Mouse (Mus musculus): ENCODE data around the gene Krt80. TPM values are rescaled to one million over a fixed set of nuclear protein-coding genes. Genes with fewer than 3 reads are reported as not detected.
A peak's percentile ranks its signal among the peaks of the same experiment; 100 is the strongest.

Gene Krt80
- polyA plus RNA-seq (2015; fragmentation: Nextera tagmentation; extraction: Ambion mirVana): 22.6 and 25.3 TPM in 2 replicates

GRCm38 (mm10) chr15:101370101-101370911 lies at the start of gene Krt80:
TSS of gene Krt80 (minus strand) at chr15:101370162.
- peaks cover 67% of the 10 kb centered on the region for H3K4me1 ChIP-seq
- H3K27ac ChIP-seq: peak within 1 kb of the TSS; percentile 83
- 31% methylated on average over 22 of the region's 22 CpGs for WGBS
- peak within 1 kb of the TSS; percentile 5; the same call in 1 of the 2 replicates for H3K4me3 ChIP-seq
- H3K36me3 ChIP-seq: no peaks in the 10 kb centered on the region
- no peaks in the 10 kb centered on the region for H3K27me3 ChIP-seq
- peak; percentile 62 for ATAC-seq (ENCODE audit: insufficient number of reproducible peaks, low FRiP score, low TSS enrichment, low read depth)
- peak within 1 kb of the TSS; percentile 28 for H3K4me2 ChIP-seq
- no peak within 1 kb of the TSS for H3K9ac ChIP-seq
- H3K9me3 ChIP-seq: no peaks in the 10 kb centered on the region; the same call in 1 of the 2 replicates

GRCm38 (mm10) chr15:101418950-101419349 lies 49.0 kb upstream of the Krt80 start:
- 0 out of 2 replicates have a peak, but pooled peaks cover 5% of the 10 kb centered on the region for H3K4me1 ChIP-seq
- H3K9me3 ChIP-seq: no peaks in the 10 kb centered on the region
- H3K9ac ChIP-seq: no peak overlapping the region
- H3K4me3 ChIP-seq: no peak overlapping the region
- no peak overlapping the region for H3K27ac ChIP-seq
- ATAC-seq (ENCODE audit: insufficient number of reproducible peaks, low FRiP score, low TSS enrichment, low read depth): no peak
- H3K27me3 ChIP-seq: peaks cover 9% of the 10 kb centered on the region
- no peak overlapping the region for H3K4me2 ChIP-seq
- H3K36me3 ChIP-seq: no peaks in the 10 kb centered on the region
- WGBS: 71% methylated on average over 4 of the region's 4 CpGs

GRCm38 (mm10) chr15:101414807-101415565 lies 45.0 kb upstream of the Krt80 start:
- Histone ChIP-seq H3K4me1 (peaks cover 24% of the 10 kb centered on the region), H3K27ac (no peak overlapping the region), H3K4me2 (no peak overlapping the region), H3K9ac (no peak overlapping the region), H3K4me3 (no peak overlapping the region), H3K9me3 (no peaks in the 10 kb centered on the region), H3K27me3 (peaks cover 30% of the 10 kb centered on the region), H3K36me3 (no peaks in the 10 kb centered on the region)
- 39% methylated on average over 11 of the region's 11 CpGs for WGBS
- no peak for ATAC-seq (ENCODE audit: insufficient number of reproducible peaks, low FRiP score, low TSS enrichment, low read depth)

- WGBS: 37% methylated on average over 7 of the region's 7 CpGs
- Histone ChIP-seq H3K9me3 (no peaks in the 10 kb centered on the region), H3K4me3 (no peak overlapping the region), H3K27me3 (peaks cover 30% of the 10 kb centered on the region), H3K27ac (no peak overlapping the region), H3K4me2 (no peak overlapping the region), H3K4me1 (peaks cover 24% of the 10 kb centered on the region), H3K9ac (no peak overlapping the region), H3K36me3 (no peaks in the 10 kb centered on the region)
- no peak for ATAC-seq (ENCODE audit: insufficient number of reproducible peaks, low FRiP score, low TSS enrichment, low read depth)
These were observed 44.1 kb upstream of the Krt80 start for GRCm38 (mm10) chr15:101413916-101414635.

- Histone ChIP-seq H3K4me2 (peak overlapping the region; percentile 20; the same call in 1 of the 2 replicates), H3K4me1 (peaks cover 24% of the 10 kb centered on the region), H3K4me3 (0 out of 2 replicates have a peak overlapping the region, but pooled peaks have one; percentile 6), H3K27me3 (peaks cover 30% of the 10 kb centered on the region), H3K9me3 (no peaks in the 10 kb centered on the region), H3K36me3 (no peaks in the 10 kb centered on the region), H3K27ac (no peak overlapping the region), H3K9ac (no peak overlapping the region)
- no peak for ATAC-seq (ENCODE audit: insufficient number of reproducible peaks, low FRiP score, low TSS enrichment, low read depth)
- WGBS: 30% methylated on average over 26 of the region's 31 CpGs
These were observed 42.2 kb upstream of the Krt80 start for GRCm38 (mm10) chr15:101412188-101412587.

- Histone ChIP-seq H3K27me3 (peaks cover 30% of the 10 kb centered on the region), H3K9me3 (no peaks in the 10 kb centered on the region), H3K4me2 (peak within 1 kb of the TSS; percentile 20; the same call in 1 of the 2 replicates), H3K27ac (peak within 1 kb of the TSS; percentile 24; the same call in 1 of the 2 replicates), H3K4me3 (0 out of 2 replicates have a peak within 1 kb of the TSS, but pooled peaks have one; percentile 6), H3K4me1 (peaks cover 24% of the 10 kb centered on the region), H3K9ac (no peak within 1 kb of the TSS), H3K36me3 (no peaks in the 10 kb centered on the region)
- ATAC-seq (ENCODE audit: insufficient number of reproducible peaks, low FRiP score, low TSS enrichment, low read depth): 0 out of 2 replicates have a peak, but pooled peaks have one; percentile 17
- 23% methylated on average over 2 of the region's 2 CpGs for WGBS
These were observed 40.8 kb upstream of the Krt80 start, which contains the start of gene Krt7 for GRCm38 (mm10) chr15:101410775-101411174. TSS of gene Krt7 (plus strand) at chr15:101411043.

GRCm38 (mm10) chr15:101398269-101398668 lies 28.3 kb upstream of the Krt80 start:
- H3K4me3 ChIP-seq: no peak overlapping the region
- H3K36me3 ChIP-seq: no peaks in the 10 kb centered on the region
- no peak overlapping the region for H3K4me2 ChIP-seq
- no peaks in the 10 kb centered on the region for H3K27me3 ChIP-seq
- no peaks in the 10 kb centered on the region for H3K9me3 ChIP-seq
- no peak for ATAC-seq (ENCODE audit: insufficient number of reproducible peaks, low FRiP score, low TSS enrichment, low read depth)
- WGBS: 79% methylated on average over 8 of the region's 8 CpGs
- no peak overlapping the region for H3K9ac ChIP-seq
- peaks cover 18% of the 10 kb centered on the region; the same call in 1 of the 2 replicates for H3K4me1 ChIP-seq
- H3K27ac ChIP-seq: no peak overlapping the region

GRCm38 (mm10) chr15:101397683-101398082 lies 27.7 kb upstream of the Krt80 start:
- Histone ChIP-seq H3K9ac (no peak overlapping the region), H3K4me2 (no peak overlapping the region), H3K4me3 (no peak overlapping the region), H3K4me1 (peaks cover 16% of the 10 kb centered on the region; the same call in 1 of the 2 replicates), H3K36me3 (no peaks in the 10 kb centered on the region), H3K27ac (no peak overlapping the region), H3K9me3 (no peaks in the 10 kb centered on the region), H3K27me3 (no peaks in the 10 kb centered on the region)
- WGBS: 86% methylated on average over 2 of the region's 2 CpGs
- ATAC-seq (ENCODE audit: insufficient number of reproducible peaks, low FRiP score, low TSS enrichment, low read depth): no peak

GRCm38 (mm10) chr15:101396921-101397320 lies 27.0 kb upstream of the Krt80 start:
- H3K27me3 ChIP-seq: no peaks in the 10 kb centered on the region
- no peak for ATAC-seq (ENCODE audit: insufficient number of reproducible peaks, low FRiP score, low TSS enrichment, low read depth)
- no peaks in the 10 kb centered on the region for H3K9me3 ChIP-seq
- H3K4me1 ChIP-seq: peaks cover 16% of the 10 kb centered on the region; the same call in 1 of the 2 replicates
- no peak overlapping the region for H3K4me2 ChIP-seq
- no peak overlapping the region for H3K9ac ChIP-seq
- peak overlapping the region; percentile 47; the same call in 1 of the 2 replicates for H3K27ac ChIP-seq
- WGBS: 62% methylated on average over 3 of the region's 3 CpGs
- no peak overlapping the region for H3K4me3 ChIP-seq
- H3K36me3 ChIP-seq: no peaks in the 10 kb centered on the region

GRCm38 (mm10) chr15:101396466-101396865 lies 26.5 kb upstream of the Krt80 start:
- Histone ChIP-seq H3K27me3 (no peaks in the 10 kb centered on the region), H3K9ac (no peak overlapping the region), H3K4me1 (peaks cover 16% of the 10 kb centered on the region; the same call in 1 of the 2 replicates), H3K27ac (peak overlapping the region; percentile 47; the same call in 1 of the 2 replicates), H3K4me2 (no peak overlapping the region), H3K4me3 (no peak overlapping the region), H3K9me3 (no peaks in the 10 kb centered on the region), H3K36me3 (no peaks in the 10 kb centered on the region)
- WGBS: 5% methylated on average over 7 of the region's 7 CpGs
- ATAC-seq (ENCODE audit: insufficient number of reproducible peaks, low FRiP score, low TSS enrichment, low read depth): no peak

GRCm38 (mm10) chr15:101394908-101395307 lies 24.9 kb upstream of the Krt80 start:
- H3K9ac ChIP-seq: no peak overlapping the region
- 62% methylated on average over 7 of the region's 7 CpGs for WGBS
- no peaks in the 10 kb centered on the region for H3K27me3 ChIP-seq
- no peak overlapping the region for H3K4me3 ChIP-seq
- no peak overlapping the region for H3K27ac ChIP-seq
- no peak for ATAC-seq (ENCODE audit: insufficient number of reproducible peaks, low FRiP score, low TSS enrichment, low read depth)
- H3K9me3 ChIP-seq: no peaks in the 10 kb centered on the region
- no peak overlapping the region for H3K4me2 ChIP-seq
- H3K4me1 ChIP-seq: peaks cover 16% of the 10 kb centered on the region; the same call in 1 of the 2 replicates
- no peaks in the 10 kb centered on the region for H3K36me3 ChIP-seq
